Mouse (Mus musculus) myocyte (in vitro differentiated cells): ENCODE measurements at regions not wholly inside any gene's neighbourhood (a gene's known extent, or its start where the extent isn't known, plus 50 kb on each side); places are given as distances from the start of the nearest gene placed in this dataset.

Experiments used
- H3K27me3 ChIP-seq: one replicate; pipeline ENCODE4 v1.6.1; 2011; ENCODE audit not compliant: control insufficient read depth, insufficient read depth, insufficient read length
- H3K36me3 ChIP-seq: one replicate; pipeline ENCODE4 v1.6.1; 2011; ENCODE audit not compliant: control insufficient read depth, insufficient read depth
- H3K4me2 ChIP-seq: one replicate; pipeline ENCODE4 v1.6.1; 2011; ENCODE audit warnings: low read depth, control low read depth
- H3K4me3 ChIP-seq: one replicate; pipeline ENCODE4 v1.5.1; 2011; ENCODE audit warnings: mild to moderate bottlenecking, control low read depth, moderate library complexity
- H3K79me2 ChIP-seq: one replicate; pipeline ENCODE4 v1.6.1; 2011; ENCODE audit not compliant: control insufficient read depth, insufficient read depth
- H3ac ChIP-seq: one replicate; pipeline ENCODE4 v1.6.1; 2011; ENCODE audit not compliant: control insufficient read depth, insufficient read length
- CEBPB ChIP-seq: IDR thresholded peaks from 2 replicates; pipeline ENCODE4 v1.6.1; 2011; ENCODE audit warnings: mild to moderate bottlenecking, moderate library complexity; ENCODE audit not compliant: poor library complexity, insufficient read depth, severe bottlenecking
- E2F4 ChIP-seq: IDR thresholded peaks from one replicate; pipeline ENCODE4 v1.6.1; 2011; ENCODE audit warnings: mild to moderate bottlenecking, control low read depth, moderate library complexity; ENCODE audit not compliant: insufficient read depth
- MAX ChIP-seq: IDR thresholded peaks from one replicate; pipeline ENCODE4 v1.6.1; 2011; ENCODE audit warnings: low read depth, mild to moderate bottlenecking, control low read depth
- MYOD1 ChIP-seq, 3 experiments: IDR thresholded peaks; one replicate each; pipeline ENCODE4 v1.6.1; 2011; ENCODE audit warnings: control low read depth in 2 of 3, low read depth in 2 of 3, mild to moderate bottlenecking in 2 of 3, moderate library complexity in 1 of 3; ENCODE audit not compliant: insufficient read length in 2 of 3, control insufficient read depth in 1 of 3
- MYOG ChIP-seq, 3 experiments: IDR thresholded peaks; one replicate each; pipeline ENCODE4 v1.6.1; 2011; ENCODE audit warnings: control low read depth in 2 of 3, low read depth in 2 of 3, mild to moderate bottlenecking in 2 of 3; ENCODE audit not compliant: insufficient read length in 2 of 3, control insufficient read depth in 1 of 3, insufficient read depth in 1 of 3
- POLR2A ChIP-seq: IDR thresholded peaks from one replicate; pipeline ENCODE4 v1.6.1; 2011; ENCODE audit warnings: low read depth, mild to moderate bottlenecking, control low read depth, moderate library complexity; ENCODE audit not compliant: insufficient read length
- POLR2AphosphoS2 ChIP-seq: IDR thresholded peaks from one replicate; pipeline ENCODE4 v1.6.1; 2011; ENCODE audit warnings: low read depth, control low read depth; ENCODE audit not compliant: insufficient read length
- REST ChIP-seq: IDR thresholded peaks from one replicate; pipeline ENCODE4 v1.6.1; 2011; ENCODE audit warnings: mild to moderate bottlenecking, control low read depth, moderate library complexity; ENCODE audit not compliant: insufficient read depth, insufficient read length
- SRF ChIP-seq: IDR thresholded peaks from one replicate; pipeline ENCODE4 v1.6.1; 2011; ENCODE audit warnings: low read depth; ENCODE audit not compliant: control insufficient read depth, insufficient read length
- TCF12 ChIP-seq: IDR thresholded peaks from one replicate; pipeline ENCODE4 v1.6.1; 2011; ENCODE audit warnings: mild to moderate bottlenecking, control low read depth; ENCODE audit not compliant: poor library complexity, insufficient read depth, severe bottlenecking
- TCF3 ChIP-seq: IDR thresholded peaks from one replicate; pipeline ENCODE4 v1.6.1; 2011; ENCODE audit warnings: low read depth, control low read depth; ENCODE audit not compliant: insufficient read length
- USF1 ChIP-seq: IDR thresholded peaks from one replicate; pipeline ENCODE4 v1.6.1; 2011; ENCODE audit warnings: low read depth, mild to moderate bottlenecking, control low read depth, moderate library complexity

DNA sequence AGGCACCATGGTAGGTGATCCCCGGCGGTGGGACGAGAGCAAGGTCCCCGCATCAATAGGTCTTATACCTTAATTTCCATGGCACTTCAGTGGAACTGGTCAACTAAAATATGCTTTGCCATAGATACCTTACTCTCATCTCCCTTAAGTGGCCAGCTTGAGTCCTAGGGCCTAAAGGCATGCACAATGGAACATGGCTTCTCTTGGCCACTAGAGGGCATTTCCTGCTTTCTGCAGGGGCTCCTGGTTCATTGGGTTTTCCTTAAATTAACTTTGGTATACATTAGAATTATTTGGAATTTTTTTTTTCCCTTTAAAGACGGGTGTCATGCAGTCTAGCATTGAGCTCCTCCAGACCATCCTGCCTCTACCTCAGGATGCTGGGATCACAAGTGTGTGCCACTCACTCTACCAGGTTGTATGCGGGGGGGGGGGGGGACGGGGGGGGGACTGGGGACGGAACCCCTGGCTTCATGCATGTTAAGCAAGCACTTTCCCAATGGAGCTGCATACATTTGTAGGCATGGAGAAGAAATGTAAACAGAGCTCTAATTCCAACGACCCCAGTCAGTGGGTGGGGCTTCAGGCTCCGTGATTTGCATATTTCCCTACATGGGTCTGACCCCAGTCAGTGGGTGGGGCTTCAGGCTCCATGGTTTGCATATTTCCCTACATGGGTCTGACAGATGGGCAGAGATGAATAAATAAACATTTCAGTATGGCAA, 113.4 kb upstream of the Cpm start:
- TF ChIP-seq E2F4 (no peak), TCF3 (no peak), SRF (no peak), REST (no peak), USF1 (no peak), TCF12 (no peak), MYOG (IDR thresholded peaks at IDR 0.05; ENCODE audit: control insufficient read depth in 1 of 3, insufficient read depth in 1 of 3, insufficient read length in 2 of 3, low read depth in 2 of 3) (no peak), POLR2A (no peak), CEBPB (no peak), MYOD1 (IDR thresholded peaks at IDR 0.05; ENCODE audit: control insufficient read depth in 1 of 3, insufficient read length in 2 of 3, low read depth in 2 of 3) (no peak), MAX (no peak), POLR2AphosphoS2 (no peak)
- no peak overlapping the region for H3K4me3 ChIP-seq
- H3K27me3 ChIP-seq = no peaks in the 10 kb centered on the region
- no peak overlapping the region for H3K4me2 ChIP-seq
- no peaks in the 10 kb centered on the region for H3K79me2 ChIP-seq
- H3ac ChIP-seq = no peak overlapping the region
- no peaks in the 10 kb centered on the region for H3K36me3 ChIP-seq

DNA sequence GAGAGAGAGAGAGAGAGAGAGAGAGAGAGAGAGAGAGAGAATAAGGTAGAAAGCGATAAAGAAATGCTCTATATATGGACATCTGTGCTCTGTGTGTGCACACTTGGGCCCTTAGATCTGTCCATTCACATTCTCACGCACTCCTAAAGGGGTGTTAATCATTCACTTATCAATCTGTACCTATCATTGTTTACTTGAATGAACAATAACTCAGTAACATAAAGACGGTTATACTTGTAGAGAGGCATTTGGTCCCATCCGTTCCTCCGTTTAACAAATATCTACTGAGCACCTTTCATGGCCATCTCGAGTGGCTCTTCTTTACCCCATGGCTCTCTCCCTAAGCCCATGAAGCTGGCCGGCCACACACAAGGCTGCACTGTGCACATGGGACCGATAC, 114.3 kb upstream of the Cpm start:
- Histone ChIP-seq H3K4me2 (no peak overlapping the region), H3K4me3 (no peak overlapping the region), H3K36me3 (no peaks in the 10 kb centered on the region), H3K79me2 (no peaks in the 10 kb centered on the region), H3K27me3 (no peaks in the 10 kb centered on the region), H3ac (no peak overlapping the region)
- TF ChIP-seq MYOG (IDR thresholded peaks at IDR 0.05; ENCODE audit: control insufficient read depth in 1 of 3, insufficient read depth in 1 of 3, insufficient read length in 2 of 3, low read depth in 2 of 3) = no peak
- TF ChIP-seq REST = no peak
- TF ChIP-seq TCF12 = no peak
- TF ChIP-seq E2F4 = no peak
- TF ChIP-seq POLR2AphosphoS2 = no peak
- TF ChIP-seq MAX = no peak
- no peak for TF ChIP-seq CEBPB
- no peak for TF ChIP-seq USF1
- TF ChIP-seq MYOD1 (IDR thresholded peaks at IDR 0.05; ENCODE audit: control insufficient read depth in 1 of 3, insufficient read length in 2 of 3, low read depth in 2 of 3) = no peak
- no peak for TF ChIP-seq TCF3
- no peak for TF ChIP-seq POLR2A
- TF ChIP-seq SRF = no peak

DNA sequence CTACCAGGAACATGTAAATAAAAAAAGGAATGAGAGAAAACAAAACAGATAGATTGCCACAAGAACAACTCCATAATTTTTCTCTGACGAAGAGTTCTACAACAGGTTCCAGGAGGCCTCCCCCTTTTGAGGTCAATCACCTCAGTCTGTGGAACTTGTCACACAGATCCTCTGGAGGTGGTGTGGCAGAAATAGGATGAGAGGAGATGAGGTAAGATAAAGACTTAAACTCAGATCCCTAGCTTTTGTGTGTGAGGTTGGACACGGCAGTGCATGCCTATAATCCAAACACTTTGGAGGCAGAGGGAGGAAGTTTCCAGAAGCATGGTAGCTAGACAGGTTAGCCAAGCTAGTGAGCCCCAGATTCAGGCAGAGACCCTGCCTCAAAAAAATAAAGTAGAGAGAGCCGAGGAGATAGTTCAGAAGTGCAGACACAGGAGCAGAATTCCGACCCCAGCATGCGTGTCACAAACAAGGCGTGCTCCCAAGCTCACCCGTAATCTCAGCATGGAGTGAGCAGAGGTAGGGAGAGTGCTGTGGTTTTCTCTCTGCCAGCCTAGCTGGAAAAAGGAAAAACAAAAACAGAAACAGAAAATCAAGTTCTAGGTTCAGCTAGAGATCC, 115.3 kb upstream of the Cpm start:
- no peaks in the 10 kb centered on the region for H3K36me3 ChIP-seq

DNA sequence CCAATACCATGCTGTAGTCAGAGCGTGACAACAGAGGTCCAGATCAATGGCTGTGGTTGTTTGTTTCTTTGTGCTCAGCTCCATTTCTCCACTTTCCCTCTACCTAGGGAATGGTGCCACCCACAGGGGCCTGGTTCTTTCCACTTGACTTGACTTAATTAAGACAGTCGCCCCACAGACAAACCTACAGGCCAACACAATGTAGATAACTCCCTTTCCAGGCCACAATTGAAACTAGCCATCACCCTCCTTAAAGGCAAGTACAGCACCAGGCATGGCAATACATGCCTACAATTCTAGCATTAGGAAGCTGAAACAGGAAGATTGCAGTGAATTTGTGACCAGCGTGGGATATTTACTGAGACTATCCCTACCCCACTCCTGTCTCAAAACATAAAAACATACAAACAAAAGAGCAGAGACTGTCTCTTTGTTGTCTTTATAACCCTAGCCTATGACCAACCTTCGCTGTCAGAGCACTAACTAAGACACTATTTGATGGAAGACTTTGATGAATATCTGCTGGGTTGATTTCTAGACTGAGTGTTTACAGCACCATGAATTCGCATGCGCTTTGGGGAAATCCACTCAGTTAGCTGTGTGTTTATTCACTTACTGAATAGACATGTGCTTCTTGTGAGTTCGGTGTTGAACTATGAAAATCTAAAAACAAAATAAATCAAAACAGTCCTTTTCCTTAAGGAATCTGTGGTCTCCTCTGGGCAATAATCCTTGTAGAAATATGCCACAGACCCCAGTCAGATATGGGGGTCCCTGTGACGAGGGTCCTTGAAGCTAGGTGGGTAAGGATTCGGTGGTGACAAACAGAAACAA, 116.7 kb upstream of the Cpm start:
- Histone ChIP-seq H3K36me3 (no peaks in the 10 kb centered on the region), H3K4me2 (no peak overlapping the region), H3K27me3 (no peaks in the 10 kb centered on the region), H3K4me3 (no peak overlapping the region), H3ac (no peak overlapping the region), H3K79me2 (no peaks in the 10 kb centered on the region)
- TF ChIP-seq TCF12 = no peak
- TF ChIP-seq TCF3 = no peak
- no peak for TF ChIP-seq MYOG (IDR thresholded peaks at IDR 0.05; ENCODE audit: control insufficient read depth in 1 of 3, insufficient read depth in 1 of 3, insufficient read length in 2 of 3, low read depth in 2 of 3)
- no peak for TF ChIP-seq REST
- TF ChIP-seq USF1 = no peak
- no peak for TF ChIP-seq POLR2A
- no peak for TF ChIP-seq SRF
- TF ChIP-seq MAX = no peak
- no peak for TF ChIP-seq MYOD1 (IDR thresholded peaks at IDR 0.05; ENCODE audit: control insufficient read depth in 1 of 3, insufficient read length in 2 of 3, low read depth in 2 of 3)
- TF ChIP-seq E2F4 = no peak
- no peak for TF ChIP-seq CEBPB
- no peak for TF ChIP-seq POLR2AphosphoS2

More for the DNA sequence above, 115.3 kb upstream of the Cpm start:
- H3K79me2 ChIP-seq = no peaks in the 10 kb centered on the region
- no peak overlapping the region for H3K4me2 ChIP-seq
- no peak for TF ChIP-seq POLR2AphosphoS2
- TF ChIP-seq TCF12 = no peak
- TF ChIP-seq SRF = no peak
- no peak for TF ChIP-seq MYOD1 (IDR thresholded peaks at IDR 0.05; ENCODE audit: control insufficient read depth in 1 of 3, insufficient read length in 2 of 3, low read depth in 2 of 3)
- TF ChIP-seq MYOG (IDR thresholded peaks at IDR 0.05; ENCODE audit: control insufficient read depth in 1 of 3, insufficient read depth in 1 of 3, insufficient read length in 2 of 3, low read depth in 2 of 3) = no peak
- no peak for TF ChIP-seq MAX
- no peak for TF ChIP-seq REST
- no peak for TF ChIP-seq POLR2A
- TF ChIP-seq CEBPB = no peak
- no peak for TF ChIP-seq USF1
- no peak for TF ChIP-seq E2F4
- no peak for TF ChIP-seq TCF3
- no peaks in the 10 kb centered on the region for H3K27me3 ChIP-seq
- H3ac ChIP-seq = no peak overlapping the region
- no peak overlapping the region for H3K4me3 ChIP-seq
